Mouse (Mus musculus): ENCODE measurements at regions not wholly inside any gene's neighbourhood (a gene's known extent, or its start where the extent isn't known, plus 50 kb on each side); places are given as distances from the start of the nearest gene placed in this dataset.

- H3K9ac ChIP-seq, result no peak overlapping the region
- no peaks in the 10 kb centered on the region for H3K36me3 ChIP-seq (replicated peaks)
- ATAC-seq (ENCODE audit: low FRiP score), result no peak
- no peak overlapping the region for H3K27ac ChIP-seq
- no peaks in the 10 kb centered on the region for H3K27me3 ChIP-seq
- no peak overlapping the region for H3K4me3 ChIP-seq (replicated peaks)
- H3K4me2 ChIP-seq, result no peak overlapping the region
- no peaks in the 10 kb centered on the region for H3K9me3 ChIP-seq
- WGBS, result 78% methylated on average over 3 of the region's 3 CpGs
- no peaks in the 10 kb centered on the region for H3K4me1 ChIP-seq
Observed at GRCm38 (mm10) chr15:86566111-86566510, 351.9 kb downstream of the Tbc1d22a start.

DNA sequence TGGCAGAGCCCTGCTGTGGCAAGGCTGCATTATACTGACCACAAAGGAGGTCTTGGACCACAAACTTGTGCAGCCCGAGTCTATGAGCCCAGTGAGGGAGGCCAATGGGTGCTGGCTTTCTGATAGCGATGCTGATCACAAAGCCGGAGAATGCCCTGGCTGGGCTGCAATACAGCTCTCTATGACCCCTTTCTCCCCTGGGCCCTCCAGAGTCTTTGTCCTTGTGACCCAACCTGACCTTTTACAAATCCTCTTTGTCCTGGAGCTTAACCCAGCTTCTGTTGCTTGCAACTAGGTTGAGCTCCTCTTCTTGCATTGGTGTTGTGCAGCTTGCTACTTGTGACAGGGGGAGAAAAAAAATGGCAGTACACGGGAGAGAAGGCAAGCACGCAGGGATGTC is 360.1 kb downstream of the Tbc1d22a start:
- H3K4me2 ChIP-seq, result no peak overlapping the region
- 6% methylated on average over 5 of the region's 5 CpGs for WGBS
- H3K4me1 ChIP-seq, result peaks cover 8% of the 10 kb centered on the region
- no peak for ATAC-seq (ENCODE audit: low FRiP score)
- no peak overlapping the region for H3K9ac ChIP-seq
- H3K9me3 ChIP-seq, result no peaks in the 10 kb centered on the region
- peaks cover 4% of the 10 kb centered on the region; the same call in 1 of the 2 replicates for H3K27me3 ChIP-seq
- no peaks in the 10 kb centered on the region for H3K36me3 ChIP-seq (replicated peaks)
- no peak overlapping the region for H3K27ac ChIP-seq
- H3K4me3 ChIP-seq (replicated peaks), result no peak overlapping the region

GRCm38 (mm10) chr15:86576666-86577065 is 362.4 kb downstream of the Tbc1d22a start:
- no peak overlapping the region for H3K27ac ChIP-seq

GRCm38 (mm10) chr15:86578689-86579088 is 364.4 kb downstream of the Tbc1d22a start:
- H3K4me1 ChIP-seq, result peaks cover 8% of the 10 kb centered on the region
- H3K9ac ChIP-seq, result no peak overlapping the region
- H3K4me2 ChIP-seq, result no peak overlapping the region
- H3K27me3 ChIP-seq, result peaks cover 4% of the 10 kb centered on the region; the same call in 1 of the 2 replicates
- H3K9me3 ChIP-seq, result no peaks in the 10 kb centered on the region
- H3K27ac ChIP-seq, result no peak overlapping the region
- 86% methylated on average over 16 of the region's 16 CpGs for WGBS
- no peak for ATAC-seq (ENCODE audit: low FRiP score)
- H3K4me3 ChIP-seq (replicated peaks), result no peak overlapping the region
- no peaks in the 10 kb centered on the region for H3K36me3 ChIP-seq (replicated peaks)

More at GRCm38 (mm10) chr15:86576666-86577065, 362.4 kb downstream of the Tbc1d22a start:
- Histone ChIP-seq H3K27me3 (peaks cover 4% of the 10 kb centered on the region; the same call in 1 of the 2 replicates), H3K36me3 (replicated peaks) (no peaks in the 10 kb centered on the region), H3K4me3 (replicated peaks) (no peak overlapping the region), H3K4me1 (peaks cover 8% of the 10 kb centered on the region), H3K9ac (no peak overlapping the region), H3K9me3 (no peaks in the 10 kb centered on the region), H3K4me2 (no peak overlapping the region)
- ATAC-seq (ENCODE audit: low FRiP score), result no peak
- WGBS, result 73% methylated on average over 5 of the region's 5 CpGs

DNA sequence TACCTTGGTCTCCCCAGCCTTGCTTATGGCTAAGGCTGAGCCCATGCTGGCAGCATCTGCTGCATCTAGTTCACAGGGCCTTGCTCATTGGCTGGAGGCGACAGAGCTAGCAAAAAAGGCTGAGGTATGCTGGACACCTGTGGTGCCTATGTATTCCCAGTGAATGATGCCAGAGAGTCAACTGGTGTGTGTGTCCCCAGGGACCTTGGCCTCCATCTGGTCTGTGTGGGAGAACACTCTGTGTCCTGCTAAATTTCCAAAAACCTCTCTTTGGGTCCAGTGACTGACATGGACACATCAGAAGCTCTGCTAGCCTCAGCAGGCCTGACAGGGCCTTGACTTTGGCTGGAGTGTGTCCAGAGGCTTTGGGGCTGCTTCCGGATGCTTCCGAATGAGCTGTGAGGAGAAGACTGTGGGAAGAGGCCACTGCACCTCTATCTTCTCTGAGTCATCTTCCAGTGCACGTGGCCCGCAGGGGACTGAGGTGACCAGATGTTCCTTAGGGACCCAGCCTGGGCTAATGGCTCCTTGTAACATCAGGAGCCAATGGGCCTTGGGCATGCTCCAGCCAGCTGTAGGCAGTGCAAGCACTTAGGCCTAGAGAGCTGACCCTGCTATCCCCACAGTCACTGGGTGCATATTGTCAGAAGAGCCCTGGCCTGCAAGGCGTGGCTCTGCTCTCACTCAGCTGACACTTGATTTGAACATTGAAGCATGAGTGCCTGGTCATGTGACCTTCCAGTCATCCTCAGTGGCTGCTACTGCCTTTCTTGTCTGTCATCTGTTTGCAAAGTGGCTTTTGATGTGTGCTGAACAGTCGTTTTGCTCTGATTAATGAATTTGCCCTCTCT is 368.2 kb downstream of the Tbc1d22a start:
- no peak for ATAC-seq (ENCODE audit: low FRiP score)
- Histone ChIP-seq H3K36me3 (replicated peaks) (no peaks in the 10 kb centered on the region), H3K9ac (no peak overlapping the region), H3K9me3 (no peaks in the 10 kb centered on the region), H3K27me3 (no peaks in the 10 kb centered on the region), H3K27ac (no peak overlapping the region), H3K4me1 (no peaks in the 10 kb centered on the region), H3K4me2 (no peak overlapping the region), H3K4me3 (replicated peaks) (no peak overlapping the region)
- 79% methylated on average over 7 of the region's 7 CpGs for WGBS

- no peaks in the 10 kb centered on the region for H3K9me3 ChIP-seq
- no peak overlapping the region for H3K4me2 ChIP-seq
- no peaks in the 10 kb centered on the region for H3K36me3 ChIP-seq (replicated peaks)
- no peak overlapping the region for H3K27ac ChIP-seq
- peaks cover 6% of the 10 kb centered on the region; the same call in 1 of the 2 replicates for H3K4me1 ChIP-seq
- WGBS, result 86% methylated on average over 4 of the region's 4 CpGs
- no peak overlapping the region for H3K9ac ChIP-seq
- H3K27me3 ChIP-seq, result no peaks in the 10 kb centered on the region
- no peak overlapping the region for H3K4me3 ChIP-seq (replicated peaks)
- ATAC-seq (ENCODE audit: low FRiP score), result no peak
Observed at GRCm38 (mm10) chr15:86585716-86586115, 371.5 kb downstream of the Tbc1d22a start.

DNA sequence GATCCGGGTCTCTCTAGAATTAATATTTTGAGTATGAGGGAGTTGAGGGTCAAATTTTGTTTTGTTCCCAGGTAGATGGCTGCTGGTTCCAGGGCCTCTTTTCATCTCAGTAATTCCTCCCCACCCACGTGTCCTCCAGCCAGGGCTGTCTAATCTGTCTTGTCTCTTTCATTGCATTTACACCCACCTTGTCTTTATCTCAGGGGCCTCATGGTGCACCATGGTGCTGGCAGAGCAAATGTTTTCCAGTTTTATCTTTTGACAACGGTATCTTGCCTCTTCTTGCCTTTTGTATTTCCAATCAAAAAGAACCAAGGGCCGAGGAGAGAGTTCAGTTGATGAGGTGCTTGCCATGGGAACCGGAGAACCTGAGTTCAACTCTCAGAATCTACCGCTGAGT is 372.9 kb downstream of the Tbc1d22a start:
- Histone ChIP-seq H3K36me3 (replicated peaks) (no peaks in the 10 kb centered on the region), H3K27me3 (no peaks in the 10 kb centered on the region), H3K27ac (no peak overlapping the region), H3K9me3 (no peaks in the 10 kb centered on the region), H3K4me2 (no peak overlapping the region), H3K4me3 (replicated peaks) (no peak overlapping the region), H3K4me1 (peaks cover 6% of the 10 kb centered on the region; the same call in 1 of the 2 replicates), H3K9ac (no peak overlapping the region)
- ATAC-seq (ENCODE audit: low FRiP score), result no peak
- 82% methylated on average over 6 of the region's 6 CpGs for WGBS

- Histone ChIP-seq H3K27me3 (no peaks in the 10 kb centered on the region), H3K27ac (no peak overlapping the region), H3K4me2 (no peak overlapping the region), H3K9me3 (no peaks in the 10 kb centered on the region), H3K4me3 (replicated peaks) (no peak overlapping the region), H3K36me3 (replicated peaks) (no peaks in the 10 kb centered on the region), H3K9ac (no peak overlapping the region), H3K4me1 (peaks cover 6% of the 10 kb centered on the region; the same call in 1 of the 2 replicates)
- WGBS, result 69% methylated on average over 7 of the region's 7 CpGs
- ATAC-seq (ENCODE audit: low FRiP score), result no peak
Observed at GRCm38 (mm10) chr15:86590033-86590432, 375.8 kb downstream of the Tbc1d22a start.

GRCm38 (mm10) chr15:86590896-86591295 is 376.6 kb downstream of the Tbc1d22a start:
- H3K4me3 ChIP-seq (replicated peaks), result no peak overlapping the region
- no peak overlapping the region for H3K4me2 ChIP-seq
- no peaks in the 10 kb centered on the region for H3K36me3 ChIP-seq (replicated peaks)
- H3K9ac ChIP-seq, result no peak overlapping the region
- H3K9me3 ChIP-seq, result no peaks in the 10 kb centered on the region
- H3K4me1 ChIP-seq, result peaks cover 6% of the 10 kb centered on the region; the same call in 1 of the 2 replicates
- no peak overlapping the region for H3K27ac ChIP-seq
- WGBS, result 83% methylated on average over 5 of the region's 5 CpGs
- ATAC-seq (ENCODE audit: low FRiP score), result no peak
- H3K27me3 ChIP-seq, result no peaks in the 10 kb centered on the region

- Histone ChIP-seq H3K36me3 (replicated peaks) (no peaks in the 10 kb centered on the region), H3K9ac (no peak overlapping the region), H3K27me3 (no peaks in the 10 kb centered on the region), H3K4me2 (no peak overlapping the region), H3K27ac (no peak overlapping the region), H3K9me3 (no peaks in the 10 kb centered on the region), H3K4me1 (peaks cover 10% of the 10 kb centered on the region; the same call in 1 of the 2 replicates), H3K4me3 (replicated peaks) (no peak overlapping the region)
- 69% methylated on average over 6 of the region's 6 CpGs for WGBS
- ATAC-seq (ENCODE audit: low FRiP score), result no peak
Observed at GRCm38 (mm10) chr15:86593404-86593803, 379.1 kb downstream of the Tbc1d22a start.

DNA sequence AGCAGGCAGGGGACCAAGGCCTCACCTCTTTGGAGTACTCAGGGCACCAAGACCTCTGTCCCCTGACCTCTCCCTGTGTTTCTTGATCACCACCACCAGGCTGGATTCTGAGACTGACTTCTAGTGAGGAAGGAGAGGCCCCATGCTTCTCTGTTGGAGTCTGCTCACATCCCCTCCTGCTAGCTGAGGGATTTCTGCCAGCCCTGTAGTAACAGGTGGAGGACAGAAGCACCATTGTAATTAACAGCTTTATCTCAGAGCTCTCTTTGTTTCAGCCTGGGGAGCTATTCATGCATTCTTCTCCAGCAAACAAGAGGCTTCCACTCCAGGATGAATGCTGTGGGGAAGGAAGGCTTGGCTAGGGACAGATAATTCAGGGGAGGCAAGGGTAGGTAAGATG is 392.2 kb downstream of the Tbc1d22a start:
- Histone ChIP-seq H3K9ac (no peak overlapping the region), H3K27me3 (no peaks in the 10 kb centered on the region), H3K27ac (no peak overlapping the region), H3K4me2 (no peak overlapping the region), H3K4me1 (peaks cover 8% of the 10 kb centered on the region), H3K4me3 (replicated peaks) (no peak overlapping the region), H3K9me3 (no peaks in the 10 kb centered on the region), H3K36me3 (replicated peaks) (no peaks in the 10 kb centered on the region)
- ATAC-seq (ENCODE audit: low FRiP score), result no peak

GRCm38 (mm10) chr15:86609692-86610091 is 395.4 kb downstream of the Tbc1d22a start:
- H3K36me3 ChIP-seq (replicated peaks), result no peaks in the 10 kb centered on the region
- H3K4me2 ChIP-seq, result no peak overlapping the region
- WGBS, result 82% methylated on average over 6 of the region's 6 CpGs
- no peak overlapping the region for H3K27ac ChIP-seq
- no peaks in the 10 kb centered on the region for H3K27me3 ChIP-seq
- no peak for ATAC-seq (ENCODE audit: low FRiP score)
- H3K9me3 ChIP-seq, result no peaks in the 10 kb centered on the region
- no peak overlapping the region for H3K4me3 ChIP-seq (replicated peaks)
- H3K4me1 ChIP-seq, result peaks cover 8% of the 10 kb centered on the region
- no peak overlapping the region for H3K9ac ChIP-seq

- 88% methylated on average over 5 of the region's 5 CpGs for WGBS
- ATAC-seq (ENCODE audit: low FRiP score), result no peak
- H3K4me1 ChIP-seq, result no peaks in the 10 kb centered on the region
Observed at GRCm38 (mm10) chr15:86631376-86631775, 417.1 kb downstream of the Tbc1d22a start.

More at GRCm38 (mm10) chr15:86631376-86631775, 417.1 kb downstream of the Tbc1d22a start:
- Histone ChIP-seq H3K27me3 (no peaks in the 10 kb centered on the region), H3K4me2 (no peak overlapping the region), H3K27ac (no peak overlapping the region), H3K36me3 (replicated peaks) (no peaks in the 10 kb centered on the region), H3K4me3 (replicated peaks) (no peak overlapping the region), H3K9ac (no peak overlapping the region), H3K9me3 (no peaks in the 10 kb centered on the region)

Measured in forebrain, embryonic 12.5 days (tissue).